Mouse (Mus musculus) intestine, embryonic 14.5 days (tissue): ENCODE measurements around the gene Gm49345. TPM values are rescaled to one million over a fixed set of nuclear protein-coding genes. Genes with fewer than 3 reads are reported as not detected.

Experiments used
- ATAC-seq: fragments of 200-750 bp; cut with Nextera tagmentation; replicated peaks from 2 replicates; pipeline ENCODE4 v1.8.0; 2017; ENCODE audit warnings: low read depth, moderate number of reproducible peaks, moderate TSS enrichment, moderate library complexity; ENCODE audit not compliant: low FRiP score, low TSS enrichment
- DNase-seq: peaks from one replicate; pipeline ENCODE4 v3.0.0-alpha.2; 2018; ENCODE audit warnings: low spot score
- H3K27ac ChIP-seq: fragments of 300-500 bp; sonication (generic); 2 replicates; pipeline ENCODE4 v1.5.1; 2014; ENCODE audit warnings: low read depth, mild to moderate bottlenecking, control low read depth
- H3K27me3 ChIP-seq: fragments of 300-500 bp; sonication (generic); replicated peaks from 2 replicates; pipeline ENCODE4 v1.6.1; 2014; ENCODE audit warnings: low read length, control low read depth; ENCODE audit not compliant: control insufficient read depth, insufficient read depth
- H3K36me3 ChIP-seq: fragments of 300-500 bp; sonication (generic); 2 replicates; pipeline ENCODE4 v1.6.1; 2014; ENCODE audit warnings: low read length, control low read depth; ENCODE audit not compliant: control insufficient read depth, insufficient read depth
- H3K4me1 ChIP-seq: fragments of 300-500 bp; sonication (generic); replicated peaks from 2 replicates; pipeline ENCODE4 v1.6.1; 2014; ENCODE audit warnings: low read length, control low read depth, mixed read lengths; ENCODE audit not compliant: control insufficient read depth, insufficient read depth
- H3K4me2 ChIP-seq: fragments of 300-500 bp; sonication (generic); 2 replicates; pipeline ENCODE4 v1.6.1; 2014; ENCODE audit warnings: low read length
- H3K4me3 ChIP-seq: fragments of 300-500 bp; sonication (generic); 2 replicates; pipeline ENCODE4 v1.5.1; 2014; ENCODE audit warnings: low read depth, low read length, control low read depth, mixed read lengths
- H3K9ac ChIP-seq: fragments of 300-500 bp; sonication (generic); 2 replicates; pipeline ENCODE4 v1.6.1; 2014; ENCODE audit warnings: mild to moderate bottlenecking, low read length
- H3K9me3 ChIP-seq: fragments of 300-500 bp; sonication (generic); 2 replicates; pipeline ENCODE4 v1.6.1; 2016; ENCODE audit warnings: low read length, control low read depth; ENCODE audit not compliant: control insufficient read depth
- WGBS: fragments of 180-500 bp; shearing (Covaris S2); extraction: QIAGEN DNeasy Blood & Tissue Kit; methylation state at CpG from one replicate; pipeline ENCODE4 v1.1.7; 2014; 5-methylcytosine and 5-hydroxymethylcytosine counted together
- polyA plus RNA-seq: library from polyadenylated mRNA; unstranded; fragments of >200 nt; fragmentation: Nextera tagmentation; extraction: Ambion mirVana; gene quantifications from 2 replicates; pipeline ENCODE4 v1.2.1, GENCODE M21; 2014

The Gm49345 gene
- polyA plus RNA-seq, 1 experiment from 2014 or later = not detected

DNA sequence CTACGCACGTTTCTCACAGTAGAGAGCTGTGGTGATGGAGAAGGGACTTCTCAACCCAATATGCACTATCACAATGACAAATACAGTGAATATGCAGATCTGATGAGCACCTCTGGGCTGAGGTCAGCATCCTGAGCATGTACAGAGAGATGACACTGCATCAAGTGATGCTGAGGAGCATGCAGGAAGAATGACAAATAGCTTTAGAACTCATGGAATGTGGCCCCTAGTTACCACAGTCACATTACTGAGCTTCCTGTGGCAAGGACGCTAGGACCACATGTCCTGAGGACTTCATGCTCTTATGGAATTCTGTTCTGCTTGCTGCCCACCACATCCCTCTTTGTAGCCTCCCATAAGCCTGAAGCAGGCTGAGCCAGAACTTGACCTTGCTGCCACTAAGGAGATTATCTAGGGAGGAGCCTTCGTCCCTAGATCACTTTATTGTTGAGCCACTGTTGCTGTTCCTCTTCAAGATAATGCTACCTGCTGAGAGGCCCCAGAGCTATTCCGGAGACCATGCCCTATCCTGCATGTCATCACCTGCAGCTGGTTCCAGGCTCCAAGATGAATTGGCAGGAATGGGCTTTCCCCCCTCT, 64.9 kb downstream of the Gm49345 start:
- no peak overlapping the region for H3K9ac ChIP-seq
- no peaks in the 10 kb centered on the region for H3K36me3 ChIP-seq
- H3K4me1 ChIP-seq = no peaks in the 10 kb centered on the region
- DNase-seq = no peak
- no peak overlapping the region for H3K4me3 ChIP-seq
- 66% methylated on average over 5 of the region's 5 CpGs for WGBS
- no peak for ATAC-seq
- no peaks in the 10 kb centered on the region for H3K9me3 ChIP-seq
- no peak overlapping the region for H3K27ac ChIP-seq
- no peak overlapping the region for H3K4me2 ChIP-seq
- no peaks in the 10 kb centered on the region for H3K27me3 ChIP-seq

DNA sequence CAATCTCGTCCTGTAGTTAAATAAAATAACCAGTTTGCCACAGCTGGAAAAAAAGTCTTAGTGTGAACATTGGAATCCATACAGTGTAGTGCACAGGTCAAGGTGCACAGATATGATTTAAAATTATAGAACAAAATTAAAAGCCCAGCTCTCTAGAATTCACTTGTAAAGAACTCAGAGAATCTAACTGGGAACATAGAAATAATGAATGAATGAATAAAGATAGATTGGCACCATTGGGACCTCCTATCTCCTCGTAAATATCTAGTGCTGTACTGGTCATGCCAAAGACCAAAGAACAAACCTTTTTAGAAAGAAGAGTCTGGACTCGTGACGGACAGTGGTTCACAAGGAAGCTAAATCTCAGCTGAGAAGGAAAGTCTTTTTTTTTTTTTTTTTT, 83.8 kb downstream of the Gm49345 start, which contains the start of gene Zfp748:
Zfp748 (minus strand) TSS at position 101 of the 400 bp plus-strand sequence.
- peak within 1 kb of the TSS; percentile 75 for H3K9ac ChIP-seq
- 74% methylated on average over 4 of the region's 4 CpGs for WGBS
- peak within 1 kb of the TSS; percentile 82 for H3K27ac ChIP-seq
- peaks cover 12% of the 10 kb centered on the region for H3K4me1 ChIP-seq
- DNase-seq = no peak
- no peaks in the 10 kb centered on the region for H3K36me3 ChIP-seq
- no peaks in the 10 kb centered on the region for H3K27me3 ChIP-seq
- no peaks in the 10 kb centered on the region for H3K9me3 ChIP-seq
- H3K4me2 ChIP-seq = peak within 1 kb of the TSS; percentile 67
- H3K4me3 ChIP-seq = peak within 1 kb of the TSS; percentile 71
- ATAC-seq = no peak

- DNase-seq = peak; percentile 94
- H3K27ac ChIP-seq = peak overlapping the region; percentile 82
- no peaks in the 10 kb centered on the region for H3K9me3 ChIP-seq
- H3K4me1 ChIP-seq = peaks cover 12% of the 10 kb centered on the region
- no peaks in the 10 kb centered on the region for H3K36me3 ChIP-seq
- peak overlapping the region; percentile 67 for H3K4me2 ChIP-seq
- WGBS = 1% methylated on average over 44 of the region's 44 CpGs
- H3K9ac ChIP-seq = peak overlapping the region; percentile 75
- ATAC-seq = peak; percentile 98
- H3K4me3 ChIP-seq = peak overlapping the region; percentile 71
- H3K27me3 ChIP-seq = no peaks in the 10 kb centered on the region
Measured at GRCm38 (mm10) chr13:67552505-67553346, 84.8 kb downstream of the Gm49345 start.

DNA sequence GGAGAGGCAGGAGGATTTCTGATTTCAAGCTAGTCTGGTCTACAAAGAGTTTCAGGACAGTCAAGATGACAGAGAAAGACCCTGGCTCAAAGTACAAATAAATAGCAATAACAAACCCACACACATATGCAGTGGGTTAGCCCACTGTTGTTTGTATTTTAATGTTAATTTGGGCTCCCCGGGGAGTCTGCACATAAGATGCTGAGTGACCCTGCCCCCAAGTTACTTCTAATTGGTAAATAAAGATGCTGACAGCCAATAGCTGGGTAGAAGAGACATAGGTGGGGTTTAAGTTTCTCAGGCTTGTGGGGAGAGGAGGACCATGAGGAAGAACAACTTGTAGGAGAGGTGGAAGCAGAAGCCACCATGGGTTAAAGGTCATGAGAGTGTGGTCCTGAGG, 91.6 kb downstream of the Gm49345 start:
- ATAC-seq (no peak), DNase-seq (no peak)
- H3K9me3 ChIP-seq = no peaks in the 10 kb centered on the region
- WGBS = 78% methylated on average over 1 of the region's 1 CpGs
- H3K9ac ChIP-seq = no peak overlapping the region
- peaks cover 45% of the 10 kb centered on the region for H3K36me3 ChIP-seq
- H3K4me3 ChIP-seq = no peak overlapping the region
- H3K27ac ChIP-seq = no peak overlapping the region
- no peaks in the 10 kb centered on the region for H3K4me1 ChIP-seq
- no peak overlapping the region for H3K4me2 ChIP-seq
- no peaks in the 10 kb centered on the region for H3K27me3 ChIP-seq

Other genes starting within 250 kb of the Gm49345 start
- gene Zfp429, start 237.9 kb downstream of the Gm49345 start, polyA plus RNA-seq = 6.8 and 7.2 TPM in 2 replicates
- gene Zfp459, start 216.4 kb downstream of the Gm49345 start, polyA plus RNA-seq = 1.6 and 2.4 TPM in 2 replicates
- 8.8 and 9.0 TPM in 2 replicates for gene Zfp874a, start 186.1 kb downstream of the Gm49345 start, polyA plus RNA-seq
- gene Zfp874b, start 153.5 kb downstream of the Gm49345 start, polyA plus RNA-seq = 1.9 and 2.0 TPM in 2 replicates
- gene Zfp58, start 137.2 kb downstream of the Gm49345 start, polyA plus RNA-seq = 10.1 and 13.0 TPM in 2 replicates
- gene Gm26965, start 111.6 kb downstream of the Gm49345 start, polyA plus RNA-seq = not detected in 2 replicates
- 22.7 and 23.7 TPM in 2 replicates for gene Zfp87, start 111.6 kb downstream of the Gm49345 start, polyA plus RNA-seq
- gene Zfp748, start 83.9 kb downstream of the Gm49345 start, polyA plus RNA-seq = 14.1 and 15.9 TPM in 2 replicates
- 4.7 and 4.8 TPM in 2 replicates for gene Zfp729b, start 28.1 kb downstream of the Gm49345 start, polyA plus RNA-seq
- gene Zfp729a, start within 50 bp of the Gm49345 start, polyA plus RNA-seq = 3.6 and 5.0 TPM in 2 replicates
- gene Zfp738, start 49.3 kb upstream of the Gm49345 start, polyA plus RNA-seq = 11.0 and 12.6 TPM in 2 replicates
- gene Zfp65, start 91.4 kb upstream of the Gm49345 start, polyA plus RNA-seq = 2.9 and 3.1 TPM in 2 replicates
- gene Zfp85, start 117.5 kb upstream of the Gm49345 start, polyA plus RNA-seq = 5.1 and 6.1 TPM in 2 replicates
- 3.1 and 3.4 TPM in 2 replicates for gene Zfp493, start 141.9 kb upstream of the Gm49345 start, polyA plus RNA-seq
- gene Zfp273, start 176.0 kb upstream of the Gm49345 start, polyA plus RNA-seq = 7.0 and 7.4 TPM in 2 replicates
- 3.7 TPM in 2 replicates for gene Gm10037, start 193.3 kb upstream of the Gm49345 start, polyA plus RNA-seq
- not detected in 2 replicates for gene BC048507, start 225.6 kb upstream of the Gm49345 start, polyA plus RNA-seq